Mouse (Mus musculus) ES-E14 (cell line): Measurements from ENCODE around the gene Jph2. TPM values are rescaled to one million over a fixed set of nuclear protein-coding genes. Genes with fewer than 3 reads are reported as not detected.

Experiments used
- DNase-seq: peaks from one replicate; pipeline ENCODE4 v3.0.0-alpha.2; 2013; ENCODE audit warnings: low read depth, low spot score
- H3K27ac ChIP-seq: 2 replicates; pipeline ENCODE4 v1.5.1; 2012; ENCODE audit warnings: low read depth, mild to moderate bottlenecking, low read length, moderate library complexity, mixed read lengths; ENCODE audit not compliant: poor library complexity, insufficient read depth, severe bottlenecking
- H3K36me3 ChIP-seq: 2 replicates; pipeline ENCODE4 v1.6.1; 2012; ENCODE audit warnings: mild to moderate bottlenecking, low read length, moderate library complexity, mixed read lengths; ENCODE audit not compliant: control insufficient read depth, poor library complexity, insufficient read depth, severe bottlenecking
- H3K4me1 ChIP-seq, 2 experiments: fragments of 150-350 bp in 1 of 2; sonication (generic) in 1 of 2; 2 replicates each; pipeline ENCODE4 v1.6.1; 2012; ENCODE audit warnings: low read length in 2 of 2, mild to moderate bottlenecking in 1 of 2, mixed read lengths in 1 of 2; ENCODE audit not compliant: control insufficient read depth in 2 of 2, insufficient read depth in 2 of 2, poor library complexity in 1 of 2
- H3K4me3 ChIP-seq, 2 experiments: fragments of 150-350 bp in 1 of 2; sonication (generic) in 1 of 2; 2 replicates each; pipeline ENCODE4 v1.5.1; 2012; ENCODE audit warnings: low read length in 2 of 2, low read depth in 1 of 2, mild to moderate bottlenecking in 1 of 2, mixed read lengths in 1 of 2; ENCODE audit not compliant: insufficient read depth in 1 of 2, poor library complexity in 1 of 2, severe bottlenecking in 1 of 2
- H3K9ac ChIP-seq: 2 replicates; pipeline ENCODE4 v1.6.1; 2012; ENCODE audit warnings: low read depth, mild to moderate bottlenecking, low read length, mixed read lengths; ENCODE audit not compliant: poor library complexity, insufficient read depth, severe bottlenecking
- H3K9me3 ChIP-seq: fragments of 150-350 bp; sonication (generic); 2 replicates; pipeline ENCODE4 v1.6.1; 2012; ENCODE audit warnings: low read depth, mild to moderate bottlenecking, low read length; ENCODE audit not compliant: control insufficient read depth, insufficient read depth
- CHD2 ChIP-seq: IDR thresholded peaks from 2 replicates; pipeline ENCODE4 v1.6.1; 2014; ENCODE audit warnings: mild to moderate bottlenecking, low read depth, low read length, inconsistent platforms
- HCFC1 ChIP-seq: IDR thresholded peaks from 2 replicates; pipeline ENCODE4 v1.6.1; 2012; ENCODE audit warnings: low read length, inconsistent platforms, borderline replicate concordance; ENCODE audit not compliant: insufficient read depth
- MAFK ChIP-seq: IDR thresholded peaks from 2 replicates; pipeline ENCODE4 v1.6.1; 2014; ENCODE audit warnings: mild to moderate bottlenecking, low read depth, low read length, inconsistent platforms; ENCODE audit not compliant: insufficient read depth
- ZC3H11A ChIP-seq: IDR thresholded peaks from 2 replicates; pipeline ENCODE4 v1.6.1; 2012; ENCODE audit warnings: low read depth, mild to moderate bottlenecking, inconsistent platforms, low read length, borderline replicate concordance
- ZNF384 ChIP-seq: IDR thresholded peaks from 2 replicates; pipeline ENCODE4 v1.6.1; 2012; ENCODE audit warnings: low read depth, low read length, inconsistent platforms
- in situ Hi-C, 2 experiments: fragments of 600-800 bp; cut with MboI; formaldehyde crosslinking; loops; one replicate each; pipeline ENCODE4 v1.15.1; 2025; ENCODE audit warnings: low sequenced_read_pairs in 2 of 2, inconsistent platforms in 1 of 2; ENCODE audit not compliant: unreplicated experiment in 2 of 2
- total RNA-seq: library from RNA; depleted of rRNA; stranded (reverse); fragments of 300-350 nt; gene quantifications from 2 replicates; pipeline ENCODE4 v1.2.3, GENCODE M21; 2012

Jph2 gene
- total RNA-seq, 1 experiment, result 7.7 TPM

GRCm38 (mm10) chr2:163331423-163331822 lies 66.4 kb downstream of the Jph2 start:
- in situ Hi-C loops, result loop anchor here (5.0 to 25.0 kb wide), 5 partner anchors 124 to 407 kb away; no protein-coding TSS in a partner anchor

GRCm38 (mm10) chr2:163330742-163331141 lies 67.1 kb downstream of the Jph2 start:
- TF ChIP-seq ZC3H11A (peak; percentile 97), HCFC1 (no peak)
- Histone ChIP-seq H3K9ac (no peak overlapping the region), H3K9me3 (no peaks in the 10 kb centered on the region), H3K36me3 (no peaks in the 10 kb centered on the region), H3K4me1 (no peaks in the 10 kb centered on the region), H3K4me3 (no peak overlapping the region), H3K27ac (no peak overlapping the region)
- in situ Hi-C loops, result loop anchor here (5.0 to 25.0 kb wide), 5 partner anchors 123 to 406 kb away; no protein-coding TSS in a partner anchor
- no peak for DNase-seq

More at GRCm38 (mm10) chr2:163331423-163331822, 66.4 kb downstream of the Jph2 start:
- H3K36me3 ChIP-seq, result no peaks in the 10 kb centered on the region
- H3K9ac ChIP-seq, result no peak overlapping the region
- DNase-seq, result no peak
- no peaks in the 10 kb centered on the region for H3K9me3 ChIP-seq
- TF ChIP-seq ZNF384 (no peak), ZC3H11A (no peak), CHD2 (no peak), HCFC1 (no peak), MAFK (no peak)
- H3K27ac ChIP-seq, result no peak overlapping the region
- no peaks in the 10 kb centered on the region for H3K4me1 ChIP-seq
- no peak overlapping the region for H3K4me3 ChIP-seq

- TF ChIP-seq ZNF384, result no peak
- no peak for TF ChIP-seq CHD2
- TF ChIP-seq HCFC1, result no peak
- TF ChIP-seq MAFK, result no peak
- no peak for TF ChIP-seq ZC3H11A
- in situ Hi-C loops, result no loop called here
- no peak overlapping the region for H3K4me3 ChIP-seq
These were observed 74.6 kb downstream of the Jph2 start for GRCm38 (mm10) chr2:163323163-163323562.

GRCm38 (mm10) chr2:163318777-163319176 lies 79.0 kb downstream of the Jph2 start:
- in situ Hi-C loops, result no loop called here

More at GRCm38 (mm10) chr2:163323163-163323562, 74.6 kb downstream of the Jph2 start:
- Histone ChIP-seq H3K27ac (no peak overlapping the region), H3K9me3 (no peaks in the 10 kb centered on the region), H3K9ac (no peak overlapping the region), H3K36me3 (no peaks in the 10 kb centered on the region), H3K4me1 (peaks cover 0 to 5% of the 10 kb centered on the region in 2 experiments; a peak in 1 of 4 replicates)
- no peak for DNase-seq

GRCm38 (mm10) chr2:163317281-163317680 lies 80.5 kb downstream of the Jph2 start:
- peaks cover 0 to 13% of the 10 kb centered on the region in 2 experiments; a peak in 2 of 4 replicates for H3K4me1 ChIP-seq
- no peaks in the 10 kb centered on the region for H3K36me3 ChIP-seq
- H3K9ac ChIP-seq, result no peak overlapping the region
- H3K4me3 ChIP-seq, result no peak overlapping the region
- TF ChIP-seq MAFK, result no peak
- TF ChIP-seq HCFC1, result no peak
- TF ChIP-seq ZNF384, result no peak
- no peak for TF ChIP-seq ZC3H11A
- no peak for TF ChIP-seq CHD2
- no peak overlapping the region for H3K27ac ChIP-seq
- in situ Hi-C loops, result no loop called here
- peak; percentile 69 for DNase-seq
- no peaks in the 10 kb centered on the region for H3K9me3 ChIP-seq

More at GRCm38 (mm10) chr2:163318777-163319176, 79.0 kb downstream of the Jph2 start:
- Histone ChIP-seq H3K4me1 (peaks cover 0 to 13% of the 10 kb centered on the region in 2 experiments; a peak in 2 of 4 replicates), H3K9ac (no peak overlapping the region), H3K9me3 (no peaks in the 10 kb centered on the region), H3K36me3 (no peaks in the 10 kb centered on the region), H3K27ac (no peak overlapping the region), H3K4me3 (no peak overlapping the region)
- no peak for DNase-seq
- TF ChIP-seq MAFK (no peak), ZC3H11A (0 out of 2 replicates have a peak, but pooled peaks have one; percentile 8)
